Mouse (Mus musculus): ENCODE data around the gene Cadps2. TPM values are rescaled to one million over a fixed set of nuclear protein-coding genes. Genes with fewer than 3 reads are reported as not detected.

The Cadps2 gene
- total and polyA plus RNA-seq, 2 experiments from 2014 or later, result 7.3 to 23.0 TPM

- no peaks in the 10 kb centered on the region for H3K27me3 ChIP-seq (ENCODE audit: insufficient read depth, low read length)
- no peaks in the 10 kb centered on the region for H3K9me3 ChIP-seq (ENCODE audit: low read length)
- no peak overlapping the region for H3K9ac ChIP-seq (replicated peaks; ENCODE audit: low read length, poor library complexity, severe bottlenecking)
- H3K27ac ChIP-seq (ENCODE audit: low read depth, low read length), result no peak overlapping the region
- WGBS, result 71% methylated on average over 8 of the region's 8 CpGs
- DNase-seq (ENCODE audit: low spot score), result no peak
- no peaks in the 10 kb centered on the region for H3K36me3 ChIP-seq (ENCODE audit: insufficient read depth, low read length)
- no peaks in the 10 kb centered on the region for H3K4me1 ChIP-seq (ENCODE audit: insufficient read depth, low read length)
- ATAC-seq (ENCODE audit: low FRiP score), result no peak
- TF ChIP-seq CTCF (IDR thresholded peaks at IDR 0.05), result no peak
- H3K4me3 ChIP-seq (ENCODE audit: low read depth, low read length), result no peak overlapping the region
- no peak overlapping the region for H3K4me2 ChIP-seq (ENCODE audit: low read depth, low read length, poor library complexity, severe bottlenecking)
Observed at GRCm38 (mm10) chr6:23648732-23649131, 190.5 kb downstream of the Cadps2 start.

GRCm38 (mm10) chr6:23647627-23648247 is 191.5 kb downstream of the Cadps2 start:
- ATAC-seq (ENCODE audit: low FRiP score) (no peak), DNase-seq (ENCODE audit: low spot score) (peak; percentile 22)
- 81% methylated on average over 7 of the region's 7 CpGs for WGBS
- Histone ChIP-seq H3K27ac (ENCODE audit: low read depth, low read length) (no peak overlapping the region), H3K4me2 (ENCODE audit: low read depth, low read length, poor library complexity, severe bottlenecking) (no peak overlapping the region), H3K4me3 (ENCODE audit: low read depth, low read length) (no peak overlapping the region), H3K27me3 (ENCODE audit: insufficient read depth, low read length) (no peaks in the 10 kb centered on the region), H3K9ac (replicated peaks; ENCODE audit: low read length, poor library complexity, severe bottlenecking) (no peak overlapping the region), H3K36me3 (ENCODE audit: insufficient read depth, low read length) (no peaks in the 10 kb centered on the region), H3K9me3 (ENCODE audit: low read length) (no peaks in the 10 kb centered on the region), H3K4me1 (ENCODE audit: insufficient read depth, low read length) (no peaks in the 10 kb centered on the region)
- no peak for TF ChIP-seq CTCF (IDR thresholded peaks at IDR 0.05)

- DNase-seq (ENCODE audit: low spot score) (peak; percentile 26), ATAC-seq (ENCODE audit: low FRiP score) (no peak)
- no peaks in the 10 kb centered on the region for H3K27me3 ChIP-seq (ENCODE audit: insufficient read depth, low read length)
- H3K4me1 ChIP-seq (ENCODE audit: insufficient read depth, low read length), result no peaks in the 10 kb centered on the region
- H3K27ac ChIP-seq (ENCODE audit: low read depth, low read length), result no peak overlapping the region
- WGBS, result 66% methylated on average over 3 of the region's 3 CpGs
- H3K4me2 ChIP-seq (ENCODE audit: low read depth, low read length, poor library complexity, severe bottlenecking), result no peak overlapping the region
- no peak overlapping the region for H3K4me3 ChIP-seq (ENCODE audit: low read depth, low read length)
- no peaks in the 10 kb centered on the region for H3K9me3 ChIP-seq (ENCODE audit: low read length)
- TF ChIP-seq CTCF (IDR thresholded peaks at IDR 0.05), result no peak
- H3K36me3 ChIP-seq (ENCODE audit: insufficient read depth, low read length), result no peaks in the 10 kb centered on the region
- no peak overlapping the region for H3K9ac ChIP-seq (replicated peaks; ENCODE audit: low read length, poor library complexity, severe bottlenecking)
Observed at GRCm38 (mm10) chr6:23637081-23637480, 202.1 kb downstream of the Cadps2 start.

- Histone ChIP-seq H3K27ac (ENCODE audit: low read depth, low read length) (no peak overlapping the region), H3K4me2 (ENCODE audit: low read depth, low read length, poor library complexity, severe bottlenecking) (no peak overlapping the region), H3K4me1 (ENCODE audit: insufficient read depth, low read length) (no peaks in the 10 kb centered on the region), H3K9me3 (ENCODE audit: low read length) (no peaks in the 10 kb centered on the region), H3K9ac (replicated peaks; ENCODE audit: low read length, poor library complexity, severe bottlenecking) (no peak overlapping the region), H3K4me3 (ENCODE audit: low read depth, low read length) (no peak overlapping the region), H3K36me3 (ENCODE audit: insufficient read depth, low read length) (no peaks in the 10 kb centered on the region), H3K27me3 (ENCODE audit: insufficient read depth, low read length) (no peaks in the 10 kb centered on the region)
- 96% methylated on average over 3 of the region's 3 CpGs for WGBS
- no peak for DNase-seq (ENCODE audit: low spot score)
- no peak for ATAC-seq (ENCODE audit: low FRiP score)
- TF ChIP-seq CTCF (IDR thresholded peaks at IDR 0.05), result no peak
Observed at GRCm38 (mm10) chr6:23635208-23635607, 204.0 kb downstream of the Cadps2 start.

GRCm38 (mm10) chr6:23634016-23634415 is 205.2 kb downstream of the Cadps2 start:
- DNase-seq (ENCODE audit: low spot score) (no peak), ATAC-seq (ENCODE audit: low FRiP score) (no peak)
- H3K9me3 ChIP-seq (ENCODE audit: low read length), result no peaks in the 10 kb centered on the region
- no peak overlapping the region for H3K4me2 ChIP-seq (ENCODE audit: low read depth, low read length, poor library complexity, severe bottlenecking)
- H3K27ac ChIP-seq (ENCODE audit: low read depth, low read length), result no peak overlapping the region
- H3K36me3 ChIP-seq (ENCODE audit: insufficient read depth, low read length), result no peaks in the 10 kb centered on the region
- no peak overlapping the region for H3K9ac ChIP-seq (replicated peaks; ENCODE audit: low read length, poor library complexity, severe bottlenecking)
- H3K4me1 ChIP-seq (ENCODE audit: insufficient read depth, low read length), result no peaks in the 10 kb centered on the region
- no peak overlapping the region for H3K4me3 ChIP-seq (ENCODE audit: low read depth, low read length)
- no peaks in the 10 kb centered on the region for H3K27me3 ChIP-seq (ENCODE audit: insufficient read depth, low read length)
- TF ChIP-seq CTCF (IDR thresholded peaks at IDR 0.05), result no peak
- WGBS, result 83% methylated on average over 9 of the region's 9 CpGs

GRCm38 (mm10) chr6:23630465-23630864 is 208.8 kb downstream of the Cadps2 start:
- no peak overlapping the region for H3K9ac ChIP-seq (replicated peaks; ENCODE audit: low read length, poor library complexity, severe bottlenecking)
- H3K4me3 ChIP-seq (ENCODE audit: low read depth, low read length), result no peak overlapping the region
- DNase-seq (ENCODE audit: low spot score), result no peak
- no peak for ATAC-seq (ENCODE audit: low FRiP score)
- H3K27ac ChIP-seq (ENCODE audit: low read depth, low read length), result no peak overlapping the region
- 19% methylated on average over 4 of the region's 4 CpGs for WGBS
- H3K27me3 ChIP-seq (ENCODE audit: insufficient read depth, low read length), result no peaks in the 10 kb centered on the region
- H3K4me1 ChIP-seq (ENCODE audit: insufficient read depth, low read length), result no peaks in the 10 kb centered on the region
- H3K36me3 ChIP-seq (ENCODE audit: insufficient read depth, low read length), result no peaks in the 10 kb centered on the region
- H3K4me2 ChIP-seq (ENCODE audit: low read depth, low read length, poor library complexity, severe bottlenecking), result no peak overlapping the region
- H3K9me3 ChIP-seq (ENCODE audit: low read length), result no peaks in the 10 kb centered on the region
- no peak for TF ChIP-seq CTCF (IDR thresholded peaks at IDR 0.05)

All from midbrain, postnatal 0 days (tissue).